Mouse (Mus musculus) induced T-regulatory cell, adult 2 months (primary cell): Measurements from ENCODE around the gene Akap6.
A peak's percentile ranks its signal among the peaks of the same experiment; 100 is the strongest.

Source experiments
- DNase-seq: peaks from one replicate; pipeline ENCODE4 v3.0.0-alpha.2; 2012; ENCODE audit warnings: low read depth

The Akap6 gene

DNA sequence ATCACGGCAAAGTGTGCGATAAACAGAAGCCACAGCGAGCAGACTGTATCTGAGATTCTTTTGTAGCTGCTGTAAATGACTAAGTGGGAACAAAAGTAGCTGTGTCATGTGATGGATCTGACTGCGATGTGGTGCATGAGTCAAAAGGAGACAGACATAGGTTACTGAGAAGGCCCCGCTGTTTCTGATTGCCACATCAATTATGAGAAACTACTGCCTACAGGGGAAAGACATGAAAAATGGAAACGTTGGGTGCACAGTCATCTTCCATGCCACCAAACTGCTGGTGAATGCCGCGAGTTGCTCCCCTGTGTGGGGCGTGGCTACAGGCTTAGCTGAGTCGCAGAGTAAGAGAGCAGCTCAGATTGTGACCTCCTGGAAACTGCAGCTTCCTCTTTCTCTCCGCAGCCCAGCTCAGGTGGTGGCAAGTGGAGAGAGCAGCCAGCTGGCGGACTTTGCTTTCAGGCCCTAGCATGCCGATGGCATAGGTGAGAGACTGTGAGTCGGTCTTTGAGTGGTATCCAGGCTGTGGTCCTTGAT lies 83.8 kb downstream of the Akap6 start:
- peak; percentile 83 for DNase-seq

DNA sequence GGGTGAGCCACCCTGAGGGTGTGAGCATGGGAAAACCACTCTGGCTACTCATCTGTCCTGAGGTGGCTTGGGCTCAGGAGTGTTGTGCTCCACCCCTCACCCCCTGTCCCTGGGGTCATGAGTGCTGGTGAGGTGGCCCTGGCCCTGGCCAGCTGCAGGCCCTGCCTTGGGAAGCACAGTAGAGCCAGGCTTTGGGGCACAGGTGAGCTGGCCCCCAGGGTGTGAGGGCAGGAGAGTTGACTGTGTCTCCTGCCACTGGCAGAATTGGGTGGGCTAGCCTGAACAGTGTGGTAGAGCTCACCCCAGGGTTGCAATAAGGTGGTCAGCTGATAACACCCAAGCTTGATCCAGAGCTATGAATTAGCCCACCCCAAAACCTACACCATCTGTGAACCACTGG lies 86.0 kb downstream of the Akap6 start:
- no peak for DNase-seq

GRCm38 (mm10) chr12:52790350-52790768 lies 91.2 kb downstream of the Akap6 start:
- no peak for DNase-seq

DNA sequence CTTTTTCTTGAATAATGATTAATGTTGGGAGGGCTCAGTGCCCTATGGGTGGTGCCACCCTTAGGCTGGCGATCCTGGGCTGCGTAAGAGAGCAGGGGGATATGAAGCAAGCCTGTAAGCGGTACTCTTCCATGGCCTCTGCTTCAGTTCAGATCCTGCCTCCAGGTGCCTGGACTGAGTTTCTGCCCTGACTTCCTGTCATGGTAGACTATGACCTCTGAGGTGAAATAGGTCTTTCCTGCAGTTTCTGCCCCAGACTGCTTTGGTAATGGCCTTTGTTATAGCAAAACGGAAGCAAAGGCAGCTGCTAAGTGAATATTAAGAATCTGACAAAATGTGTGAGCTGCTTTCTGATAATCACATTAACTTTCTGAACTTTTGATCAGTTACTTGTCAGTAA lies 94.9 kb downstream of the Akap6 start:
- DNase-seq, result no peak

DNA sequence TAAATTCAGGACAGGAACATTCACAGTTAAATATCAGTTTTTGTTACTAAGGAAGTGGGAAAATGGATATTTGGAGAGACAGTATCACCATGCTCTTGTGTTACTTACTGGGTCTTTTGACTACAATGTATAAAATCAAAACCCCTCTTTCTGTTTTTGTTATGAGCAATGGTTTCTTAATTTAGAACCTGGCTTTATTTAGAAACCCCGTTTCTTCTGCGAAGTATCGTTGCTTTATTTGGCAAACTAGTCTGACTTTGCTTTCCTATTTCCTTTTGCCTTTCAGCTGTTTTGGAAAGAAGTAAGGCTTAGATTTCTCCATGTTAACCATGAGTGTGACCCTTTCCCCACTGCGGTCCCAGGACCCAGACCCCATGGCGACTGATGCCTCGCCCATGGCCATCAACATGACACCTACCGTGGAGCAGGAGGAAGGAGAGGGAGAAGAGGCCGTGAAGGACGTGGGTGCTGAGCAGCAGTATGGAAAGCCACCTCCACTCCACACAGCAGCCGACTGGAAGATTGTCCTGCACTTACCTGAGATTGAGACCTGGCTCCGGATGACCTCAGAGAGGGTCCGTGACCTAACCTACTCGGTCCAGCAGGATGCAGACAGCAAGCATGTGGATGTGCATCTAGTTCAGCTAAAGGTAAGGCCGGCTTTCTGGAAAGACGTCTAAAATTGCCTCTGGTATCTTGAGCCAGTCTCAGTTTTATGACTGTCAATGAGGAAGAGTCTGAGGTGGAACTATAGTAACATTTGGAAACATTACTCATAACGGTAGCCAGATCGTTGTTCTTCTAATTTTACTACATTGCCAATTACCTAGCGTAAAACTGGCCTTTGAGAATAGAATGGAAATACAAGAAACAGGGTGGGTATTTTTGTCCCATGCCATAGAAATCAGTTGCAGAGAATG lies 96.6 kb downstream of the Akap6 start:
- DNase-seq, result no peak

- DNase-seq, result no peak
Observed at GRCm38 (mm10) chr12:52796471-52796795, 97.2 kb downstream of the Akap6 start.

DNA sequence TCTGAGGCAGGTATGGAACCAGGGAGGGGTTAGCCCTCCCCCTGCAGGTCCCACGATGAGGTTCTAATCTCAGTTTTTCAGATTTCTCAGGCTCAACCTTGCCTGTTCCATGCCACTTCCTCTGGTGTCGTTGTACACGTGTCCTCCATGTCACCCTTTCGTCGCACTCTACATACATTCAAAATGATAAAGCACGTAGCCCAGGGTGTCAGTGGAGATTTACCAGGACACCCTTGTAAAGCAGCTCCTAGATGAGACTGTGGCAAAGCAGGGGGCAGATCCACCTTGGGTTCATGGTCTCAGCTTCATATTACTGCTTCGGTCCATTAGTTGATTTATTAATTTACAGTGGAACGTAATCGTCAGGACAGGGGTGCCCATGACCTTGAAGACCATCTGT lies 100.5 kb downstream of the Akap6 start:
- no peak for DNase-seq

GRCm38 (mm10) chr12:52806273-52806672 lies 107.1 kb downstream of the Akap6 start:
- DNase-seq, result no peak

- peak; percentile 19 for DNase-seq
Observed at GRCm38 (mm10) chr12:52818588-52818987, 119.4 kb downstream of the Akap6 start.

- DNase-seq, result no peak
Observed at GRCm38 (mm10) chr12:52824774-52825173, 125.6 kb downstream of the Akap6 start.

DNA sequence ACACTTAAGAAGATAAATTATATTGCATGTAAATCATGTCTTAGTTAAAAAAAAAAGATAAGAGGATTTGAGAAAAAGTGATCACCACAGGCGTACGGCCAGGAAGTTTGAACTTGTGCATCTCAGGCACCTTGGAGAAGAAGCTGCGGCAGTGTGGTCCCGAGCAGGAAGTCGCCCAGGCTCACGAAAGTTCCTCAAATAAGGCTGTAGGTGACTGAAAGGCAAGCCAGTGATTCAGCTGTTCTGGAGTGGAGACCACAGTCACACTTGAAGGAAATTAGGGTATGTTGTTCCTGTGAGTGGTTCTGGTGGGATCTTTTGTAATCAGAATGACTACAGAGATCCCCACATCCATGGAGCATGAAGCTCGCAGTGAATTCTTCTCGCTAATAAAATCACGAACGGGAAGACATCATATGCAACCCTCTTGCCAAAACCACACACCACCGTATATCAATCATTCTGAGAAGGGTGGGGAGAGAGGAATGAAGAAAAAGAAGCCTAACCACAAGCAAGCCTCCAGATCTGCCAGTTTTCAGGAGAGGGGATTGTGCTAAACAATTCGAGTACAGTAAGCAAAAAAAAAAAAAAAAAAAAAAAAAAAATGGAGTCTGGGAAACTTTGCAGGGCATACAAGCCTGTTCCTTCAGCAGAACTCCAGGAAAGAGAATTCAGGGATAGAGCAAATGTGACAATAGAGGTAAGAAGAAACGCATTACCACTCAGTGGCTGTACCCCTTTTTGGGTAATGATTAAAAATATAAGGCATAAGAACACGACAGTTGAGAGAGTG lies 130.0 kb downstream of the Akap6 start:
- DNase-seq, result peak; percentile 25

DNA sequence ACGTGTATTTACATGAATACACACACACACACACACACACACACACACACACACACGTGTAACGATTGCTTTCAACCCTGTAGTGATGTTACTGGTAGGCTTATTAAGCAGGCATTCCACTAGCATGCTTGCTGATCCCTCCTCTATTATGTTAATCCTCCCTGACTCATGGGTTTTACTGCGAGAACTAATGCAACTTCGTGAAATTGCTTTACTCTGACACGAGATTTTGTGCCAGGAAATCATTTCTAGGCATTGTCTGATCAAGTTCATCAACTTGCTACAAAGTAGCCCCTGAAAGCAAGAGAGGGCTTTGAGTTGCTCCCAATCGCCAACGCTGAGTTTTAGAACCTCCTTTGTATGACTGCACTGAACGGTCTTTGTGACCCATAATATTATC lies 132.6 kb downstream of the Akap6 start:
- DNase-seq, result no peak

DNA sequence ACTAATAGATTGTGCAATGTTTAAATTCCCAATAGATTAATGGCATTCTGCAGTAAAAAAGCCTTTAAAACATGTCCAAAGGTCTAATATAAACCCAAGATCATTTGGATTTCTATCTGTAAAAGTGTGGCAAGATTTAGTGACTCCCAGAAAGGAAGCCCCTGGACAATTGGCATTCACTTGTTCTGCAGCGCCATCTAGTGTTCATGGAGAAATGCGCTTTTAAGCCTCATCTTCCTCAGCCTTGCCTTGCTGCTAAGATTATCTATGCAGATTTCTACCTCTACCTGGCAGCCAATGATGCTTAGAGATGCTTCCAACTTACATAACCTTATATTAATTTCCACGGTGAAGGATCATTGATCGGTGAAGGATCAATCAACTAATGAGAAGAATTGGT lies 133.0 kb downstream of the Akap6 start:
- peak; percentile 84 for DNase-seq

GRCm38 (mm10) chr12:52833141-52833540 lies 134.0 kb downstream of the Akap6 start:
- DNase-seq, result no peak

DNA sequence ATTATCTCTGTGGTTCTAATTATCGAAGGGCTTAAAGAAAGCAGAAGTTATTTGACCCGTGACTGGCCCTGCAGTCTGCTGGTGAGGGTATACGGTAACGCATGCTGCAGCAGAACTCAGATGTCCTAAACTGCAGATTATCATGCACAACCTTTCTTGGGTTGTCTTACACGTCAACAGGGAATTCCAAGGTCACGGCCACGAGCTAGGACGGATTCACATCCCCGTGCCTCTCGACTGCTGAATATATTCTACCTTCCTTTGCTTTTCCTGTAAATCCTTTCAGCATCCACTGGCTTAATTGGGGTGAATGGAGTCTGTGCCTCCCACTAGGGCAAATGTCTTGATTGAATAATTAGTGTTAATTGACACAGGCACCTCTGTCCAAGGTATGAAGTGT lies 134.9 kb downstream of the Akap6 start:
- no peak for DNase-seq

DNA sequence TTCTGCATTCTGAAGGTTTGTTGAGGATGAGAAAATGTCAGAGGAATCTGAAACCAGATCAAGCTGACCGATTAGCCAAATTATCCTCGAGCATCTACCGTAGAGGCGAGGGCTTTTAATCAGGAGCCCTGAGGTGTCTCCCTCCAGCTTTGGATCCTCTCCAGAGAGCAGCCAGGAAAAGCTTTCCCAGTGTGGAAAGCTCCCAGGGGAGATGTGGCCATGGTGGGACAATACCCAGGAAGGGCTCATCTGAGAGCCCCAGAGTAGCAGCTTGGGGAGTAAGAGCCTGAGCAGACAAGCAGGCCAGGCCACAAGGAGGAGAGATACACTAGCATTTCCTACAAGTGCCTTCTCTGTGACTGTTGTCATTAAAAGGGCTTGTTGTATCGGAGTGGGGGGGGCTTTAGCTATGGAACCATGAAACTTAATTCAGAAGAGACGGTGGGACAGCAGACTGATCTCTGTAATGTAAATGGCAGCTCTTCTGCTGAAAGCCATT lies 135.6 kb downstream of the Akap6 start:
- no peak for DNase-seq

DNA sequence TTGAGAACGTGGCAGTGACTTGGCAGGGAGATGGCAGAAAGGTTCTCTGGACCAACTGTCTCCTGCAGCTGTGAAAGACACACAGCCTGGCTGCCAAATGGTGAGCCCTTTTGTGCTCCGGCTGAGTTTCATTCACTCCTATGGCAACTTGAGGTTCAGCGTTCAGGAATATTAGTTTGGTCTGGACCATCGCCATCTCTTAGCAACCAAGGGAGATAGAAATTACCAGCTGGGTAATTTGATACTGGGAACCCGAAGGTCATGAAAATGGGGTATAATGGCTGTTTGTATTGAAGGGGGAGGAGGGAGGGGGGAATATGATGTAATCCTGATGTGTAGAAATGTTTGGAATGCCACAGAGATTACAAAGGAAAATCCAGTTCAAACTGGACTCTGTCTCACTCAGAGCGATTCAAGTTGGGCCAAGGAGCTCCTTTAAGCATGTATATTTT lies 136.1 kb downstream of the Akap6 start:
- DNase-seq, result no peak

GRCm38 (mm10) chr12:52835914-52836546 lies 136.8 kb downstream of the Akap6 start:
- DNase-seq, result no peak

- no peak for DNase-seq
Observed at GRCm38 (mm10) chr12:52845982-52846381, 146.8 kb downstream of the Akap6 start.

DNA sequence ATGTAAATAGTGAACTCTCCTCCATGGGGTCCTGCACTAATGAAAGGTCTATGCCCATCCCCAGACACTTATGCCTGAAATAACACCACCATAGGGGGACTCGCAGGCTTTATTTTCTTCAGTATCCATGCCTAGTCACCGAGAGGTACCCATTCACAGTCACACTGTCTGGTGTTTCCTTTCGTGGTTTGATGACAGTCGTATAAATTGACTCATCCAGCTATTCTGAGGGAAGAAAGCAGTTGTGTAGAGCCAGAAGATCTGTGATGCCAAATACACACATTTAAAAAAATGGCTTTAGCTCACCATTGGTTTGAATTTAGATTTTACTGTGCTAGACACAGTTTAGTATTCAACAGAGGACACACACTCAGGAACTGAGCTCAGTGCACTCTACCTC lies 147.8 kb downstream of the Akap6 start:
- DNase-seq, result no peak

- DNase-seq, result no peak
Observed at GRCm38 (mm10) chr12:52847830-52848518, 148.8 kb downstream of the Akap6 start.

DNA sequence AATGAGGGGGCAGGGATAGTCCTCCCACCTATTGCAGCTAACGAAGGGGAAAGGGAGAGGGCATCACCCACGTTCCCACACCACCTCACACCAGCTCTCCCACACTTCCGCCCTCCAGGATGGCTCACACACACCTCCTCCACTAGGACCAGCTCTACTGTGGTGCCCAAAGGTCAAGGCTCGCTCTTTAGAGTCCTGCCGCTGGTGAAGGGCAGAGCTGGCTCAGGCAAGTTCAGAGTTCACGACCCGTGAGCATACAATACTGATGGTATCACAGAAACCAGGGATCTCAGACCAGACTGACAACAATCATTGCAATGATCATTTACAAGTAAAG lies 149.3 kb downstream of the Akap6 start:
- DNase-seq, result no peak
